Mouse (Mus musculus): ENCODE results near the gene Rfwd3. TPM values are rescaled to one million over a fixed set of nuclear protein-coding genes. Genes with fewer than 3 reads are reported as not detected.

Gene Rfwd3
- 10 to 100 TPM; 47.5 to 49.5 TPM for total RNA-seq (2023)

DNA sequence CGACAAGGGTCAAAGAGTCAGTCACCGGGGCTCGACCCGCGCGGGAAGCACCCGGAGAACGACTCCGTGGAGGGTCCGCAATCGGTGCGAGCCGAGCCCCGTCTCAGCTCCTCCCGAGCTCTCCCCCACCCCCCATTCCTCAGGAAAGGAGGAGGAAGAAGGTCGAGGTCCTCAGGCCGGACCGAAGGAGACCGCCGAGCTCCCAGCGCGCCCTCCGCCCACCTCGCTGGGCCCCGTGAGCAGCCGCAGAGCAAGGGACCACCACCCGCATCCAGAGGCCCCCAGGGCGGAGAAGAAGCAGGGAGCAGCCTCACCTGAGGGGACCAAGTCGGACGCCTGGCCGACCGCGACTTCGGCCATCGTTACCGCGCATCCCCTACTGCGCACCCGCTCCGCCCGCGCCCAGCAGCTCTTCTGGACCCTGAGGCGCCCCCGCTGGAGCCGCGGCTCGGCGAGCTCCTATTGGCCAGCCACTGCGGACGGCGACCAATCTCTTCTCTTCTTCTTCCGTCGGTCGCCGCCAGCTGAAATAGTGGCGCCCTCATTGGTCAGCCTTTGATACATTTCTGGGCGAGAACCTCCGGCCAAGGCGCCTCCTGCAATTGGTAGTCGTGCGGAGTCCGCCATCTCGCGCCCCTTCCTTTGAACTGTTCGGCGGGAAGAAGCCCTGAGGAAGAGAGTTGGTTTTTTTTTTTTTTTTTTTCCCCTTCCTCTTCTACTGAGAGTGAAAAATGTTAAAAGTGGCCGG is at the start of gene Rfwd3:
Gene Rfwd3, minus strand, starts transcription at position 402 of the 748 bp plus-strand sequence.

GRCm38 (mm10) chr8:111337890-111338347 is 37.9 kb upstream of the Rfwd3 start, which contains the start of gene Mlkl:
Gene Mlkl (minus strand): TSS chr8:111338177.

DNA sequence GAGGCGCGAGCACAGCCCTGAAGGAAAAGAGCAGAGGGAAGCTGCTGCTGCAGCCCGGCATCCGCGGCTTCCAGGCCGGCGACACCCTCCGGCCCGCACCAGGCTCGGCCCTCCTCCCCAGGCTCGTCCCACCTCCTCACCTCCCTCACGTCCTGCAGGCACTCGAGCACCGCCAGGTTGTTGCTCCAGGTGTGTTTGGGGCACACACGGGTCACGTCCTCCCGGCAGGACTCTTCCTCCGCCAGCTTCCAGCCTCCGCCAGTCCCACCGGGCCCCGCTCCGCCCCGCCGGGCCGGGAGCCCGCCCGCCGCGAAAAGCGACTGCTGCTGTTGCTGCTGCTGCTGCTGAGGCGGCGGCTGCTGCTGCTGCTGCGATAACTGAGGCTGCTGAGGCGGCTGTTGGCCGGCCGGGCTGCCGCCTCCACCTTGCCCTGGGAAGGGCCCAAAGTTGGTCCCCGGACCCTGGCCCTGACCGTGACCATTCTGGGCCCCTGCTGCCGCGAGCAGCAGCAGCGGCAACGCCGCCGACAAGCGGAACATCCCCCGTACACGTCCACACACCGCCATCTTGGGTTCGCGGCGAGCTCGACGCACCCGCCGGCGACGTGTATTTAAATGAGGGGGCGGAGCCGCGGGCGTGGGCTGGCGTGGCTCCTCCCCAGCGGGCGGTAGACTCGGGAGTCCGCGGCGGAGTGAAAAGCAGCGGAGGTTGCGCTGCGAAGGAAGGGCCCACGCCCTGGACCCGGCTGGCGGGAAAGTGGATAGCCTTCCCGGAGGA is 41.2 kb downstream of the Rfwd3 start, which contains the start of gene Glg1:
Gene Glg1, minus strand, starts transcription at position 586 of the 777 bp plus-strand sequence.

Other genes with a start within 250 kb of the Rfwd3 start
- 1 to 10 TPM; 1.2 to 2.1 TPM for gene Exosc6, start 243.9 kb downstream of the Rfwd3 start, total RNA-seq (2023)
- gene Clec18a, start 207.8 kb downstream of the Rfwd3 start, total RNA-seq (2023) = not detected
- 10 to 100 TPM; 11.4 to 15.0 TPM for gene Pdpr, start 205.6 kb downstream of the Rfwd3 start, total RNA-seq (2023)
- 10 to 100 TPM; 53.4 to 54.3 TPM for gene Glg1, start 41.0 kb downstream of the Rfwd3 start, total RNA-seq (2023)
- gene Mlkl, start 38.0 kb upstream of the Rfwd3 start, total RNA-seq (2023) = 10 to 100 TPM; 18.6 to 21.0 TPM
- gene Fa2h, start 93.6 kb upstream of the Rfwd3 start, total RNA-seq (2023) = not detected
- 1 to 10 TPM; 5.3 to 6.2 TPM for gene Wdr59, start 221.9 kb upstream of the Rfwd3 start, total RNA-seq (2023)
- gene Znrf1, start 235.9 kb upstream of the Rfwd3 start, total RNA-seq (2023) = 100 to 1,000 TPM; 159 to 166 TPM